Mouse (Mus musculus) kidney, adult 2 months (tissue): ENCODE measurements around the gene Dram1. TPM values are rescaled to one million over a fixed set of nuclear protein-coding genes. Genes with fewer than 3 reads are reported as not detected.
A peak's percentile ranks its signal among the peaks of the same experiment; 100 is the strongest.

Source experiments
- DNase-seq: peaks from one replicate; pipeline ENCODE4 v3.0.0; 2021
- H3K27ac ChIP-seq: fragments of 200-500 bp; 2 replicates; pipeline ENCODE4 v1.5.1; 2012; ENCODE audit warnings: low read depth, low read length, control low read depth, inconsistent platforms; ENCODE audit not compliant: insufficient read depth
- H3K27me3 ChIP-seq: fragments of 200-500 bp; replicated peaks from 2 replicates; pipeline ENCODE4 v1.6.1; 2012; ENCODE audit warnings: mild to moderate bottlenecking, moderate library complexity, low read length, inconsistent platforms; ENCODE audit not compliant: control insufficient read depth, insufficient read depth
- H3K36me3 ChIP-seq: fragments of 200-500 bp; 2 replicates; pipeline ENCODE4 v1.6.1; 2012; ENCODE audit warnings: mild to moderate bottlenecking, moderate library complexity, low read length, inconsistent platforms; ENCODE audit not compliant: control insufficient read depth, insufficient read depth
- H3K4me1 ChIP-seq: fragments of 200-500 bp; 2 replicates; pipeline ENCODE4 v1.6.1; 2011; ENCODE audit warnings: low read length; ENCODE audit not compliant: control insufficient read depth, insufficient read depth
- H3K4me3 ChIP-seq: fragments of 200-500 bp; 2 replicates; pipeline ENCODE4 v1.5.1; 2011; ENCODE audit warnings: mild to moderate bottlenecking, low read depth, low read length, control low read depth; ENCODE audit not compliant: insufficient read depth
- CTCF ChIP-seq: fragments of 200-500 bp; conservative IDR thresholded peaks from 2 replicates; pipeline ENCODE4 v1.5.1; 2011; ENCODE audit warnings: low read depth, mild to moderate bottlenecking, control low read depth, low read length, moderate library complexity, mixed read lengths; ENCODE audit not compliant: insufficient read depth, insufficient read length
- POLR2A ChIP-seq: fragments of 200-500 bp; IDR thresholded peaks from one replicate; pipeline ENCODE4 v1.6.1; 2011; ENCODE audit warnings: low read depth, low read length, control low read depth
- WGBS: fragments of 180-500 bp; shearing (Covaris S2); methylation state at CpG from one replicate; pipeline ENCODE4 v1.1.7; 2018; 5-methylcytosine and 5-hydroxymethylcytosine counted together
- polyA plus RNA-seq: library from polyadenylated mRNA; depleted of rRNA; stranded (reverse); fragments of >200 nt; gene quantifications from 2 replicates; pipeline ENCODE4 v1.2.3, GENCODE M21; 2012

Gene Dram1
- polyA plus RNA-seq, 1 experiment = 16.4 TPM

DNA sequence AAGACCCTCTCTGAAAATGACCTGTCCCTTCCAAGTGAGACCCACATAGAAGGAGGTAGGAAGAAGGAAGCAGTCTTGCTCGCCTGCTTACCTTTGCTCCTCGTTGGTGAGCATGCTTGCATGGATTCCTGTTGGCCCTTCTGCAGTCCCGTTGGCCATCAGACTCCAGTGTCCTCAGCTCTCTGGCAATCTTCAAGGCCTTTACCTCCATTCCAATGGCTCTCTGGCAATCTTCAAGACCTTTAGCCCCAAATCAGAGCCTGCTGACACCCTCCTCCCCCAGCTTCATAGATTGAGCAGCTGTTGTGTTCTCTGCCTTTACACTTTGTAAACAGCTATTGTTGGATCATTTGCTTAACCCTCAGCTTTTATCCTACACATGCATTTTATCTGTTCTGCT is 14.7 kb downstream of the Dram1 start:
- H3K4me3 ChIP-seq = no peak overlapping the region
- no peak overlapping the region for H3K27ac ChIP-seq
- WGBS = 94% methylated on average over 3 of the region's 3 CpGs
- H3K36me3 ChIP-seq = no peaks in the 10 kb centered on the region
- TF ChIP-seq POLR2A (no peak), CTCF (no peak)
- no peaks in the 10 kb centered on the region for H3K27me3 ChIP-seq
- no peaks in the 10 kb centered on the region for H3K4me1 ChIP-seq
- DNase-seq = no peak

- TF ChIP-seq POLR2A (no peak), CTCF (no peak)
- 70% methylated on average over 1 of the region's 1 CpGs for WGBS
- H3K4me3 ChIP-seq = no peak overlapping the region
- no peak for DNase-seq
- no peak overlapping the region for H3K27ac ChIP-seq
- no peaks in the 10 kb centered on the region for H3K27me3 ChIP-seq
- no peaks in the 10 kb centered on the region for H3K4me1 ChIP-seq
- no peaks in the 10 kb centered on the region for H3K36me3 ChIP-seq
These were observed 16.7 kb downstream of the Dram1 start for GRCm38 (mm10) chr10:88362218-88362617.

DNA sequence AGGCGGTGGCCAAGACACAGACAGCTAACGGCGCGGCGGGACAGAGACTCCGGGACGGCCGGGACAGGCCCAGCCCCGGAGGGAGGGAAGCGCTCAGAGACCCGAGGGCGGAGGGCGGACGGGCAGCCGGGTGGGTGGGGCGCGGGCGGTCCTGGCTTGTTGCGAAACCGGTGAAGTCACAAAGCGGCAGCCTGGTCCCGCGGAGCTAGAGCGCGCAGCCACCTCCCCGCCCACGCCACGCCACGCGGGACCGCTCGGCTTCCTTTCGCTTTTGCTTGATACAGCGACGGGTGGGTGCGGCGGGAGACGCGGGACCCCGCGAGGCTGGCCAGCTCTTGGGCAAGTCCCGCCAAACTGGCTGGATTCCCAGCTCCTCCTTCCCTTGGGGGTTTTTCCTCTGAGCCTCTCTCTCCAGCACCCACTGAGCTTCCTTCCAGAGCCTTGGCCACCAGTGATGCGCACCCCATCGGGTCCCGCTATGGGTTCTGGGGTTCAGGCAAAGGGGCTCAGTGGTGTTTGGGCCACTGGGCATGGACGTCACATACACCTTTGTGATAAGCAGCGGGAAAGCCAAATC is 21.8 kb downstream of the Dram1 start:
- no peak for TF ChIP-seq CTCF
- TF ChIP-seq POLR2A = no peak
- Histone ChIP-seq H3K4me1 (no peaks in the 10 kb centered on the region), H3K27ac (peak overlapping the region; percentile 14), H3K36me3 (no peaks in the 10 kb centered on the region), H3K4me3 (peak overlapping the region; percentile 79), H3K27me3 (no peaks in the 10 kb centered on the region)
- WGBS = 3% methylated on average over 47 of the region's 47 CpGs
- peak; percentile 82 for DNase-seq

GRCm38 (mm10) chr10:88356114-88356982 is 22.5 kb downstream of the Dram1 start:
- no peak for TF ChIP-seq POLR2A
- Histone ChIP-seq H3K36me3 (no peaks in the 10 kb centered on the region), H3K27ac (peak overlapping the region; percentile 14), H3K27me3 (no peaks in the 10 kb centered on the region), H3K4me3 (peak overlapping the region; percentile 79), H3K4me1 (no peaks in the 10 kb centered on the region)
- 11% methylated on average over 21 of the region's 21 CpGs for WGBS
- DNase-seq = no peak

DNA sequence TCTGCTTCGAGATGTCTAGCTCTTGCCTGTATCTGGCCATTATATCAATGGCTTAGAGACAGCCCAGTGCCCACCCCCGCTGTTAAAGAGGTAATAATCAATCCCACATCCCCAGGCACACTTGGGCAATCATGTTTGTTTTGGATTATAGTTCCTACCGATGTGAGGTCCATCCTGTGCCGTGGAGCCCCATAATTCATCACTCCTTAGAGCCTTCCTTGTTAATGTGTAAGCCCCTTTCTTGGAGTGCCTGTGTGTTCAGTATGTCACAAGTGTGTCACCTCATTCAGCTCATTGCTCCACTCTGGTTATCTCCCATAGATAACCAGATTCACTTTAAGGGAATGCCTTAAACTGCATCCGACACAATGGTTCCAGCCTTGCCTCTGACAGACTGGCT is 24.3 kb downstream of the Dram1 start:
- Histone ChIP-seq H3K4me1 (no peaks in the 10 kb centered on the region), H3K4me3 (peak overlapping the region; percentile 12; the same call in 1 of the 2 replicates), H3K27ac (no peak overlapping the region), H3K36me3 (no peaks in the 10 kb centered on the region), H3K27me3 (no peaks in the 10 kb centered on the region)
- 53% methylated on average over 5 of the region's 5 CpGs for WGBS
- no peak for DNase-seq
- no peak for TF ChIP-seq CTCF
- TF ChIP-seq POLR2A = no peak

GRCm38 (mm10) chr10:88352549-88352948 is 26.3 kb downstream of the Dram1 start:
- WGBS = 65% methylated on average over 2 of the region's 2 CpGs
- H3K4me1 ChIP-seq = no peaks in the 10 kb centered on the region
- H3K27me3 ChIP-seq = no peaks in the 10 kb centered on the region
- no peak overlapping the region for H3K4me3 ChIP-seq
- no peak for TF ChIP-seq POLR2A
- no peak for TF ChIP-seq CTCF
- peak; percentile 55 for DNase-seq
- peak overlapping the region; percentile 80 for H3K27ac ChIP-seq
- H3K36me3 ChIP-seq = no peaks in the 10 kb centered on the region

DNA sequence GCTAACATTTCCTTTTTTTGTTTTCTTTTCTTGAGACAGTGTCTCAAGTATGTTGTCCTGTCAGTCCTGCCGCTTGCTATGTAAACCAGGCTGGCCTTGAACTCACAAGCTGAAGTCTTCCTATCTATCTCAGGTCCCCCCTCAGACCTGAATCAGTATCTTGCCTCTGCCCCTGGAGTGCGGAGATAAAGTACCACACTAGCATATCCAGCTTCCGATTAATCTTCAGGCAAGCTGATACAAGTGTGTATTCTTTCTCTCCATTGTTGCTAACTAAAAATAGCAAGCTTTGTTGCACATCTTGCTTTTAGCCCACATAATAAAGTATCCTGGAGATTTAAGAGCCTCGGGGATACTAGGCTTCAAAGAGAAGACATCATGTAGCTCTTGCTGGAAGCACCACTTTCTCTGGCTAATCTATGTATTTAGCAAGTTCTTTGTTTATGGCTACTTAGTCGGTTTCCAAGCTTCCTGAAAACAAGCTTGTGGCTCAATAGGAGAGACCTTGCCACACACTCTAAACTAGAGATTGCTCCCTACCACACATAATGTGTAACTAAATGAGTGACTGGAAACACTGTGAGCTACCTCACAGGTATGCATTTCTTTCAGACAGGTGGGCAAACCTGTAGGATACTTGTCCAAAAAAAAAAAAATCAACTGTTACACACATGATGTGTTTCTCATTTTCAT is 27.3 kb downstream of the Dram1 start:
- no peak for TF ChIP-seq CTCF
- TF ChIP-seq POLR2A = no peak
- Histone ChIP-seq H3K27me3 (no peaks in the 10 kb centered on the region), H3K27ac (no peak overlapping the region), H3K4me1 (no peaks in the 10 kb centered on the region), H3K36me3 (no peaks in the 10 kb centered on the region), H3K4me3 (no peak overlapping the region)
- DNase-seq = no peak
- 59% methylated on average over 5 of the region's 5 CpGs for WGBS
